Mouse (Mus musculus) CH12.LX (cell line): ENCODE data around the gene Mul1. TPM values are rescaled to one million over a fixed set of nuclear protein-coding genes. Genes with fewer than 3 reads are reported as not detected.
A peak's percentile ranks its signal among the peaks of the same experiment; 100 is the strongest.

Experiments
- DNase-seq: peaks from one replicate; pipeline ENCODE4 v3.0.0-alpha.2; 2013; ENCODE audit errors: extremely low read depth
- H3K27ac ChIP-seq: 2 replicates; pipeline ENCODE4 v1.5.1; 2012; ENCODE audit warnings: low read depth, mild to moderate bottlenecking, control low read depth, moderate library complexity; ENCODE audit not compliant: insufficient read depth
- H3K27me3 ChIP-seq: replicated peaks from 2 replicates; pipeline ENCODE3; 2012; ENCODE audit warnings: inconsistent platforms
- H3K36me3 ChIP-seq, 2 experiments: replicated peaks in 1 of 2; 2 replicates each; pipeline versions ENCODE3 to v1.6.1; 2012; ENCODE audit warnings: inconsistent platforms in 1 of 2, low read length in 1 of 2, mild to moderate bottlenecking in 1 of 2, mixed read lengths in 1 of 2, moderate library complexity in 1 of 2; ENCODE audit not compliant: control insufficient read depth in 1 of 2, insufficient read depth in 1 of 2
- H3K4me1 ChIP-seq, 2 experiments: 2 replicates each; pipeline ENCODE4 v1.6.1; 2012; ENCODE audit warnings: inconsistent platforms in 1 of 2, moderate library complexity in 1 of 2; ENCODE audit not compliant: insufficient read depth in 2 of 2, control insufficient read depth in 1 of 2
- H3K4me2 ChIP-seq: 2 replicates; pipeline ENCODE4 v1.6.1; 2012; ENCODE audit warnings: low read depth, mild to moderate bottlenecking, control low read depth; ENCODE audit not compliant: poor library complexity, insufficient read depth, severe bottlenecking
- H3K4me3 ChIP-seq, 3 experiments: fragments of 150-350 bp in 1 of 3; sonication (generic) in 1 of 3; replicated peaks in 1 of 3; 2 replicates each; pipeline versions ENCODE3 to v1.5.1; 2011 to 2012; ENCODE audit warnings: low read depth in 2 of 3, low read length in 2 of 3, mild to moderate bottlenecking in 2 of 3, moderate library complexity in 2 of 3, control low read depth in 1 of 3, improper control_type of control experiment in 1 of 3, inconsistent platforms in 1 of 3, mixed read lengths in 1 of 3; ENCODE audit not compliant: poor library complexity in 1 of 3
- H3K79me2 ChIP-seq: replicated peaks from 2 replicates; pipeline ENCODE4 v1.6.1; 2012; ENCODE audit warnings: mild to moderate bottlenecking, moderate library complexity; ENCODE audit not compliant: control insufficient read depth, poor library complexity, insufficient read depth, severe bottlenecking; ENCODE audit errors: extremely low read depth
- H3K9ac ChIP-seq: 2 replicates; pipeline ENCODE4 v1.6.1; 2012; ENCODE audit warnings: low read depth, mild to moderate bottlenecking, control low read depth, moderate library complexity; ENCODE audit not compliant: insufficient read depth
- H3K9me3 ChIP-seq: replicated peaks from 2 replicates; pipeline ENCODE3; 2012; ENCODE audit warnings: low read length, inconsistent platforms, mixed read lengths
- BHLHE40 ChIP-seq: IDR thresholded peaks from 2 replicates; pipeline ENCODE4 v1.6.1; 2011; ENCODE audit warnings: mild to moderate bottlenecking, low read depth, low read length, improper control_type of control experiment
- CTCF ChIP-seq, 2 experiments: IDR thresholded peaks in 1 of 2; conservative IDR thresholded peaks in 1 of 2; 2 replicates each; pipeline ENCODE4 v1.5.1; 2011 to 2012; ENCODE audit warnings: low read depth in 2 of 2, low read length in 2 of 2, improper control_type of control experiment in 1 of 2, inconsistent platforms in 1 of 2, mild to moderate bottlenecking in 1 of 2, moderate library complexity in 1 of 2
- E2F4 ChIP-seq: IDR thresholded peaks from 2 replicates; pipeline ENCODE4 v1.6.1; 2011; ENCODE audit warnings: low read depth, low read length, improper control_type of control experiment; ENCODE audit not compliant: insufficient replicate concordance
- HCFC1 ChIP-seq: IDR thresholded peaks from 2 replicates; pipeline ENCODE4 v1.6.1; 2012; ENCODE audit warnings: low read depth, mild to moderate bottlenecking, inconsistent platforms, low read length, improper control_type of control experiment
- JUND ChIP-seq: conservative IDR thresholded peaks from 2 replicates; pipeline ENCODE4 v1.6.1; 2011; ENCODE audit warnings: low read depth, low read length, improper control_type of control experiment
- KAT2A ChIP-seq: IDR thresholded peaks from 2 replicates; pipeline ENCODE4 v1.6.1; 2012; ENCODE audit warnings: low read length, improper control_type of control experiment, inconsistent platforms; ENCODE audit not compliant: insufficient replicate concordance
- MAFK ChIP-seq: IDR thresholded peaks from 2 replicates; pipeline ENCODE4 v1.6.1; 2011; ENCODE audit warnings: low read length, improper control_type of control experiment; ENCODE audit not compliant: insufficient replicate concordance
- MAX ChIP-seq: IDR thresholded peaks from 2 replicates; pipeline ENCODE4 v1.6.1; 2011; ENCODE audit warnings: low read length, improper control_type of control experiment
- MAZ ChIP-seq: IDR thresholded peaks from 2 replicates; pipeline ENCODE4 v1.6.1; 2012; ENCODE audit warnings: low read depth, mild to moderate bottlenecking, inconsistent platforms, low read length, improper control_type of control experiment, moderate library complexity
- MEF2A ChIP-seq: IDR thresholded peaks from 2 replicates; pipeline ENCODE4 v1.6.1; 2014; ENCODE audit warnings: low read depth, mild to moderate bottlenecking, inconsistent platforms, low read length, improper control_type of control experiment, borderline replicate concordance
- MXI1 ChIP-seq: IDR thresholded peaks from 2 replicates; pipeline ENCODE4 v1.6.1; 2011; ENCODE audit warnings: mild to moderate bottlenecking, low read depth, low read length, improper control_type of control experiment
- MYC ChIP-seq: IDR thresholded peaks from 2 replicates; pipeline ENCODE4 v1.6.1; 2011; ENCODE audit warnings: low read depth, mild to moderate bottlenecking, improper control_type of control experiment, low read length
- NELFE ChIP-seq: IDR thresholded peaks from 2 replicates; pipeline ENCODE4 v1.6.1; 2011; ENCODE audit warnings: low read depth, low read length, improper control_type of control experiment
- NRF1 ChIP-seq: IDR thresholded peaks from 2 replicates; pipeline ENCODE4 v1.6.1; 2014; ENCODE audit warnings: low read depth, mild to moderate bottlenecking, inconsistent platforms, low read length, improper control_type of control experiment, moderate library complexity
- PAX5 ChIP-seq: IDR thresholded peaks from 2 replicates; pipeline ENCODE4 v1.6.1; 2012; ENCODE audit warnings: low read length, inconsistent platforms, mixed read lengths
- POLR2A ChIP-seq: IDR thresholded peaks from 2 replicates; pipeline ENCODE4 v1.6.1; 2011; ENCODE audit warnings: low read depth, mild to moderate bottlenecking, improper control_type of control experiment, low read length
- POLR2AphosphoS2 ChIP-seq: IDR thresholded peaks from 2 replicates; pipeline ENCODE4 v1.6.1; 2011; ENCODE audit warnings: low read depth, low read length, improper control_type of control experiment
- RAD21 ChIP-seq: IDR thresholded peaks from 2 replicates; pipeline ENCODE4 v1.6.1; 2011; ENCODE audit warnings: low read depth, mild to moderate bottlenecking, low read length, improper control_type of control experiment, moderate library complexity
- RCOR1 ChIP-seq: conservative IDR thresholded peaks from 2 replicates; pipeline ENCODE4 v1.6.1; 2012; ENCODE audit warnings: low read depth, mild to moderate bottlenecking, inconsistent platforms, low read length, improper control_type of control experiment
- SIN3A ChIP-seq: IDR thresholded peaks from 2 replicates; pipeline ENCODE4 v1.6.1; 2012; ENCODE audit warnings: low read length, improper control_type of control experiment, inconsistent platforms
- SMC3 ChIP-seq: IDR thresholded peaks from 2 replicates; pipeline ENCODE4 v1.6.1; 2011; ENCODE audit warnings: low read depth, low read length, improper control_type of control experiment
- TCF12 ChIP-seq: IDR thresholded peaks from 2 replicates; pipeline ENCODE4 v1.6.1; 2014; ENCODE audit warnings: low read depth, mild to moderate bottlenecking, inconsistent platforms, low read length, improper control_type of control experiment
- USF1 ChIP-seq: IDR thresholded peaks from 2 replicates; pipeline ENCODE4 v1.6.1; 2014; ENCODE audit warnings: low read depth, mild to moderate bottlenecking, inconsistent platforms, low read length, improper control_type of control experiment
- ZKSCAN1 ChIP-seq: IDR thresholded peaks from 2 replicates; pipeline ENCODE4 v1.6.1; 2012; ENCODE audit warnings: low read depth, inconsistent platforms, low read length, improper control_type of control experiment, borderline replicate concordance
- dilution Hi-C: fragments of 300-500 bp; cut with MboI; formaldehyde crosslinking; loops from 2 replicates; pipeline ENCODE4 v1.14.3; 2020; ENCODE audit warnings: low sequenced_read_pairs; ENCODE audit not compliant: extremely low pct_unique_long_range_greater_than_20kb, extremely low pct_ligation_motif_present
- in situ Hi-C: fragments of 300-500 bp; cut with MboI; formaldehyde crosslinking; loops from 3 replicates; pipeline ENCODE4 v1.14.3; 2019; ENCODE audit warnings: low sequenced_read_pairs, low pct_ligation_motif_present, low pct_unique_long_range_greater_than_20kb, mixed read lengths
- polyA plus RNA-seq: library from polyadenylated mRNA; unstranded; fragments of >175 nt; gene quantifications from 2 replicates; pipeline ENCODE4 v1.2.1, GENCODE M21; 2012; ENCODE audit warnings: low read depth; ENCODE audit not compliant: insufficient read length
- total RNA-seq, 2 experiments: library from RNA; depleted of rRNA; stranded (reverse); fragments of 300-350 nt in 1 of 2; fragments of >200 nt in 1 of 2; gene quantifications; 2 replicates each; pipeline ENCODE4 v1.2.3; 2012 to 2014

Mul1 gene
- total and polyA plus RNA-seq, 3 experiments = 10.2 to 20.2 (median 12.3) TPM

- Histone ChIP-seq H3K9ac (no peak overlapping the region), H3K4me1 (peaks cover 5 to 23% of the 10 kb centered on the region in 2 experiments), H3K27ac (no peak overlapping the region), H3K9me3 (no peaks in the 10 kb centered on the region), H3K4me2 (no peak overlapping the region)
- dilution Hi-C loops = no loop called here
- no peak for TF ChIP-seq JUND
- no peak for TF ChIP-seq MAZ
- TF ChIP-seq MAX = no peak
- TF ChIP-seq ZKSCAN1 = no peak
- no peak for TF ChIP-seq HCFC1
- TF ChIP-seq TCF12 = no peak
- peak; percentile 50 for TF ChIP-seq RAD21
- TF ChIP-seq MEF2A = no peak
- no peak for TF ChIP-seq RCOR1
- no peak for TF ChIP-seq POLR2A
- no peak for TF ChIP-seq USF1
- no peak for TF ChIP-seq PAX5
- TF ChIP-seq SMC3 = peak; percentile 47
- TF ChIP-seq NELFE = no peak
- no peak for TF ChIP-seq POLR2AphosphoS2
- TF ChIP-seq MAFK = no peak
- peak; percentile 62 to 72 for TF ChIP-seq CTCF (conservative IDR thresholded peaks at IDR 0.05 in 1 of 2, IDR thresholded peaks at IDR 0.05 in 1 of 2; ENCODE audit: low read depth in 2 of 2, low read length in 2 of 2)
- no peak for TF ChIP-seq NRF1
- TF ChIP-seq KAT2A = no peak
- TF ChIP-seq, all 38 proteins: peak for 3
- peaks cover 69% of the 10 kb centered on the region for H3K27me3 ChIP-seq
- no peaks in the 10 kb centered on the region for H3K36me3 ChIP-seq
- no peak overlapping the region for H3K4me3 ChIP-seq
- in situ Hi-C loops = loop anchor here (5.0 kb wide), 1 partner anchor 112 kb away; no protein-coding TSS in a partner anchor
- DNase-seq = peak; percentile 49
- peaks cover under 1% of the 10 kb centered on the region; the same call in 1 of the 2 replicates for H3K79me2 ChIP-seq
Measured at GRCm38 (mm10) chr4:138429778-138430177, 4.7 kb upstream of the Mul1 start.

- Histone ChIP-seq H3K27ac (no peak overlapping the region), H3K4me3 (no peak overlapping the region), H3K9me3 (no peaks in the 10 kb centered on the region), H3K79me2 (peaks cover 15% of the 10 kb centered on the region), H3K4me1 (peaks cover 8 to 29% of the 10 kb centered on the region in 2 experiments), H3K9ac (no peak overlapping the region), H3K27me3 (peaks cover 62% of the 10 kb centered on the region), H3K36me3 (peaks cover 0 to 5% of the 10 kb centered on the region in 2 experiments), H3K4me2 (no peak overlapping the region)
- in situ Hi-C loops = loop anchor here (5.0 kb wide), 1 partner anchor 114 kb away; no protein-coding TSS in a partner anchor
- DNase-seq = no peak
- dilution Hi-C loops = no loop called here
- TF ChIP-seq HCFC1 (no peak), MYC (no peak), MEF2A (no peak), MXI1 (no peak), E2F4 (no peak), KAT2A (no peak), BHLHE40 (no peak), NELFE (no peak), SIN3A (no peak)
Measured at GRCm38 (mm10) chr4:138431340-138431739, 3.1 kb upstream of the Mul1 start.
